Mouse (Mus musculus) forebrain, embryonic 15.5 days (tissue): ENCODE data around the gene Gm17026. TPM values are rescaled to one million over a fixed set of nuclear protein-coding genes. Genes with fewer than 3 reads are reported as not detected.
"Not testable (repeated sequence)": the region's sequence is repeated elsewhere in the genome, so short reads cannot be mapped to it uniquely, and the experiment has no call there.

ENCODE experiments used
- ATAC-seq: fragments of 200-750 bp; cut with Nextera tagmentation; replicated peaks from 2 replicates; pipeline ENCODE4 v1.8.0; 2017; ENCODE audit warnings: mild to moderate bottlenecking, moderate TSS enrichment, moderate library complexity
- H3K27ac ChIP-seq: fragments of 300-500 bp; sonication (generic); replicated peaks from 2 replicates; pipeline ENCODE4 v1.5.1; 2015; ENCODE audit warnings: mild to moderate bottlenecking, inconsistent platforms
- H3K27me3 ChIP-seq: fragments of 300-500 bp; sonication (generic); 2 replicates; pipeline ENCODE4 v1.6.1; 2015; ENCODE audit warnings: inconsistent platforms
- H3K36me3 ChIP-seq: fragments of 300-500 bp; sonication (generic); 2 replicates; pipeline ENCODE4 v1.6.1; 2015; ENCODE audit warnings: mild to moderate bottlenecking, inconsistent platforms
- H3K4me1 ChIP-seq: fragments of 300-500 bp; sonication (generic); 2 replicates; pipeline ENCODE4 v1.6.1; 2015; ENCODE audit warnings: inconsistent platforms
- H3K4me2 ChIP-seq: fragments of 300-500 bp; sonication (generic); replicated peaks from 2 replicates; pipeline ENCODE4 v1.6.1; 2015; ENCODE audit warnings: mild to moderate bottlenecking, inconsistent platforms
- H3K4me3 ChIP-seq: fragments of 300-500 bp; sonication (generic); 2 replicates; pipeline ENCODE4 v1.5.1; 2015; ENCODE audit warnings: mild to moderate bottlenecking, inconsistent platforms
- H3K9ac ChIP-seq: fragments of 300-500 bp; sonication (generic); replicated peaks from 2 replicates; pipeline ENCODE4 v1.6.1; 2015; ENCODE audit warnings: mild to moderate bottlenecking, inconsistent platforms
- H3K9me3 ChIP-seq: fragments of 300-500 bp; sonication (generic); 2 replicates; pipeline ENCODE4 v1.6.1; 2016; ENCODE audit warnings: inconsistent platforms
- WGBS: fragments of 180-500 bp; shearing (Covaris S2); methylation state at CpG from one replicate; pipeline ENCODE4 v1.1.7; 2015; ENCODE audit warnings: mixed read lengths; 5-methylcytosine and 5-hydroxymethylcytosine counted together
- microRNA-seq: library from miRNA; unstranded; fragments of <30 nt; microRNA quantifications from one replicate; pipeline ENCODE4, GENCODE M21; 2016
- polyA plus RNA-seq: library from polyadenylated mRNA; unstranded; fragments of >200 nt; fragmentation: Nextera tagmentation; extraction: Ambion mirVana; gene quantifications from 2 replicates; pipeline ENCODE4 v1.2.1, GENCODE M21; 2015

The Gm17026 gene
- not detected in 2 replicates for polyA plus RNA-seq

DNA sequence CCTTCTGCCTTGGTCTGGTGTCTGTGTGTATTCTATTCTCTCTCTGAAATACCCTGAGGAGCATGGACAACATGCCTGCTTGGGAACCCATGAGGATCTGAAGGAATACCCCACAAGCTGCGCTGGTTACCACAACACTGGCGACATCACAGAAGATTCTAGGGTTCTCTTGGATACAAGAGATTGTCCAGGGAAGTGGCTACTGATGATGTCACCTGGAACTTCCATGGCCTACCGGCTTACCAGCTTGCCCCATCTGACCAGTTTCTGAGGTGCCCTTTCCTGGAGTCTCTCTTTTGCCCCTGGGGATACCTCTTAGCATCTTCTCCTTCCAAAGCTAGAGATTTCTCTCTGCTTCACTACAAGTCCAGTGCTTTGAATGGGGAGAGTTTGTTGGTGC lies at the start of gene Gm17026:
Gene Gm17026, minus strand, starts transcription at position 101 of the 400 bp plus-strand sequence.
- ATAC-seq, result not testable (repeated sequence)
- 88% methylated on average over 1 of the region's 3 CpGs for WGBS

DNA sequence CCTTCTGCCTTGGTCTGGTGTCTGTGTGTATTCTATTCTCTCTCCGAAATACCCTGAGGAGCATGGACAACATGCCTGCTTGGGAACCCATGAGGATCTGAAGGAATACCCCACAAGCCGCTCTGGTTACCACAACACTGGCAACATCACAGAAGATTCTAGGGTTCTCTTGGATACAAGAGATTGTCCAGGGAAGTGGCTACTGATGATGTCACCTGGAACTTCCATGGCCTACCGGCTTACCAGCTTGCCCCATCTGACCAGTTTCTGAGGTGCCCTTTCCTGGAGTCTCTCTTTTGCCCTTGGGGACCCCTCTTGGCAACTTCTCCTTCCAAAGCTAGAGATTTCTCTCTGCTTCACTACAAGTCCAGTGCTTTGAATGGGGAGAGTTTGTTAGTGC lies 37.4 kb upstream of the Gm17026 start, which contains the start of gene Gm9611:
Gene Gm9611, minus strand, starts transcription at position 101 of the 400 bp plus-strand sequence.
- not testable (repeated sequence) for H3K4me2 ChIP-seq, H3K27me3 ChIP-seq, H3K27ac ChIP-seq, H3K4me1 ChIP-seq, H3K9me3 ChIP-seq, H3K9ac ChIP-seq, H3K36me3 ChIP-seq, ATAC-seq, H3K4me3 ChIP-seq
- 78% methylated on average over 1 of the region's 3 CpGs for WGBS

More for the DNA sequence above, at the start of gene Gm17026:
- H3K27ac ChIP-seq, H3K36me3 ChIP-seq, H3K27me3 ChIP-seq, H3K9ac ChIP-seq, H3K4me1 ChIP-seq, H3K4me2 ChIP-seq, H3K4me3 ChIP-seq, H3K9me3 ChIP-seq: not testable (repeated sequence)

DNA sequence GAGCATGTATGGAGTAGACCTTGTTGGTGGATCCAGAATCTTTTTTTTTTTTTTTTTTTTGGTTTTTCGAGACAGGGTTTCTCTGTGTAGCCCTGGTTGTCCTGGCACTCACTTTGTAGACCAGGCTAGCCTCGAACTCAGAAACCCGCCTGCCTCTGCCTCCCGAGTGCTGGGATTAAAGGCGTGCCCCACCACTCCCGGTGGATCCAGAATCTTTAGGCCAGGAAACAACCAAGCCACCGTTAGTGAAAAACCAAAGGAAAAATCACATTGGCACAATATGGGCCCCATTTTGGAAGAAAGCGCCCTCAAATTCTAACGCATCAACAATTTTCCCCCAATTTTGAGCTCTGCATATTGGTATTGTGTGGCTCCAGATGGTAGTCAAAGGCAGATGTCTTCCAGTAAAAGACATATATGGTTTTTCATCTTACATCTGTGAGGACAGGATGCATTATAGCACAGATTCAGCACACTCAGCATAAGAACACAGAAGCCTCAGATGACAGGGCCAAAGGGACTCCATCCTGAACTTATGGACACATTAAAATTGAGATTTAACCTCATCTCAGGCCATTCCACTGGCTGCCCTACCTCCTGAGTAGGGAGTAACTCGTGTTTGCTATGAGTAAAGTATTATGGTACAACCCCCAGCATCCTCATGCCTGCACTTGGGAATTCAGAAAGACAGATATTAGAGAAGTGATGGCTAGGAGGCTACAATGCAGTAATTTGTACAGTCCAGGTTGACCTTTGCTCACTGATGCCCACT lies 42.9 kb downstream of the Gm17026 start:
- not testable (repeated sequence) for H3K4me2 ChIP-seq, H3K4me3 ChIP-seq, H3K27me3 ChIP-seq, H3K9me3 ChIP-seq, H3K36me3 ChIP-seq, ATAC-seq, H3K27ac ChIP-seq, H3K4me1 ChIP-seq, H3K9ac ChIP-seq
- 74% methylated on average over 8 of the region's 10 CpGs for WGBS

Small RNAs within 50 kb of the gene (microRNA-seq; reads per million reads assigned to microRNA genes)
- gene Gm25208 (not detected), gene Gm25892 (not detected)

Other genes with a start within 250 kb of the Gm17026 start
- not detected in 2 replicates for gene Gm7951, start 142.7 kb downstream of the Gm17026 start, polyA plus RNA-seq
- gene Gm17027, start 97.4 kb downstream of the Gm17026 start, polyA plus RNA-seq, result not detected in 2 replicates
- gene Gm3573, start 69.3 kb downstream of the Gm17026 start, polyA plus RNA-seq, result not detected in 2 replicates
- gene Gm9611, start 37.3 kb upstream of the Gm17026 start, polyA plus RNA-seq, result not detected in 2 replicates
- not detected in 2 replicates for gene Gm7995, start 50.2 kb upstream of the Gm17026 start, polyA plus RNA-seq
- not detected in 2 replicates for gene Gm8005, start 179.6 kb upstream of the Gm17026 start, polyA plus RNA-seq
- not detected in 2 replicates for gene Gm8011, start 203.8 kb upstream of the Gm17026 start, polyA plus RNA-seq
- gene Gm8020, start 242.3 kb upstream of the Gm17026 start, polyA plus RNA-seq, result not detected in 2 replicates